Mouse (Mus musculus): ENCODE measurements around the gene Nvl. TPM values are rescaled to one million over a fixed set of nuclear protein-coding genes. Genes with fewer than 3 reads are reported as not detected.

The Nvl gene
- total and polyA plus RNA-seq, 3 experiments: 19.9 to 38.4 (median 27.1) TPM

- Histone ChIP-seq H3K27me3 (replicated peaks) (no peaks in the 10 kb centered on the region), H3K36me3 (replicated peaks in 1 of 2; ENCODE audit: control insufficient read depth in 1 of 2, insufficient read depth in 1 of 2, low read length in 1 of 2) (peaks cover 53 to 82% of the 10 kb centered on the region in 2 experiments), H3K4me1 (ENCODE audit: control insufficient read depth in 1 of 2, insufficient read depth in 2 of 2) (no peaks in the 10 kb centered on the region), H3K9ac (ENCODE audit: insufficient read depth, low read depth) (no peak overlapping the region), H3K4me3 (replicated peaks in 1 of 3; ENCODE audit: low read depth in 2 of 3, low read length in 2 of 3, poor library complexity in 1 of 3) (no peak overlapping the region), H3K27ac (ENCODE audit: insufficient read depth, low read depth) (no peak overlapping the region), H3K9me3 (replicated peaks; ENCODE audit: low read length) (no peaks in the 10 kb centered on the region), H3K79me2 (replicated peaks; ENCODE audit: control insufficient read depth, extremely low read depth, insufficient read depth, poor library complexity, severe bottlenecking) (0 out of 2 replicates have a peak, but pooled peaks cover 2% of the 10 kb centered on the region), H3K4me2 (ENCODE audit: insufficient read depth, low read depth, poor library complexity, severe bottlenecking) (no peak overlapping the region)
- in situ Hi-C loops (cut with MboI; ENCODE audit: low pct_ligation_motif_present, low pct_unique_long_range_greater_than_20kb, low sequenced_read_pairs) (no loop called here), dilution Hi-C loops (cut with MboI; ENCODE audit: extremely low pct_ligation_motif_present, extremely low pct_unique_long_range_greater_than_20kb, low sequenced_read_pairs) (no loop called here)
- DNase-seq (ENCODE audit: extremely low read depth): no peak
- TF ChIP-seq E2F4 (IDR thresholded peaks at IDR 0.05; ENCODE audit: insufficient replicate concordance, low read depth, low read length) (no peak), SMC3 (IDR thresholded peaks at IDR 0.05; ENCODE audit: low read depth, low read length) (no peak), EP300 (IDR thresholded peaks at IDR 0.05; ENCODE audit: low read length) (no peak), CHD1 (IDR thresholded peaks at IDR 0.05; ENCODE audit: low read depth, low read length) (no peak), ZNF384 (IDR thresholded peaks at IDR 0.05; ENCODE audit: low read depth, low read length) (no peak), TCF12 (IDR thresholded peaks at IDR 0.05; ENCODE audit: low read depth, low read length) (no peak), MEF2A (IDR thresholded peaks at IDR 0.05; ENCODE audit: borderline replicate concordance, low read depth, low read length) (no peak), CTCF (conservative IDR thresholded peaks at IDR 0.05 in 1 of 2, IDR thresholded peaks at IDR 0.05 in 1 of 2; ENCODE audit: low read depth in 2 of 2, low read length in 2 of 2) (no peak), ZKSCAN1 (IDR thresholded peaks at IDR 0.05; ENCODE audit: borderline replicate concordance, low read depth, low read length) (no peak), CHD2 (IDR thresholded peaks at IDR 0.05; ENCODE audit: low read length) (no peak)
Observed at GRCm38 (mm10) chr1:181117112-181117511, 26.9 kb downstream of the Nvl start.

GRCm38 (mm10) chr1:181090048-181090447, 54.0 kb downstream of the Nvl start:
- Histone ChIP-seq H3K4me3 (replicated peaks in 1 of 3; ENCODE audit: low read depth in 2 of 3, low read length in 2 of 3, poor library complexity in 1 of 3) (no peak overlapping the region), H3K4me1 (ENCODE audit: control insufficient read depth in 1 of 2, insufficient read depth in 2 of 2) (no peaks in the 10 kb centered on the region), H3K9me3 (replicated peaks; ENCODE audit: low read length) (no peaks in the 10 kb centered on the region), H3K9ac (ENCODE audit: insufficient read depth, low read depth) (no peak overlapping the region), H3K4me2 (ENCODE audit: insufficient read depth, low read depth, poor library complexity, severe bottlenecking) (no peak overlapping the region), H3K27me3 (replicated peaks) (no peaks in the 10 kb centered on the region), H3K79me2 (replicated peaks; ENCODE audit: control insufficient read depth, extremely low read depth, insufficient read depth, poor library complexity, severe bottlenecking) (no peaks in the 10 kb centered on the region), H3K27ac (ENCODE audit: insufficient read depth, low read depth) (no peak overlapping the region), H3K36me3 (replicated peaks in 1 of 2; ENCODE audit: control insufficient read depth in 1 of 2, insufficient read depth in 1 of 2, low read length in 1 of 2) (peaks cover 34 to 45% of the 10 kb centered on the region in 2 experiments)
- DNase-seq (ENCODE audit: extremely low read depth): no peak
- TF ChIP-seq USF2 (conservative IDR thresholded peaks at IDR 0.05; ENCODE audit: low read depth, low read length) (no peak), E2F4 (IDR thresholded peaks at IDR 0.05; ENCODE audit: insufficient replicate concordance, low read depth, low read length) (no peak), POLR2AphosphoS2 (IDR thresholded peaks at IDR 0.05; ENCODE audit: low read depth, low read length) (no peak), TBP (conservative IDR thresholded peaks at IDR 0.05; ENCODE audit: low read depth, low read length) (no peak), KAT2A (IDR thresholded peaks at IDR 0.05; ENCODE audit: insufficient replicate concordance, low read length) (no peak), MAFK (IDR thresholded peaks at IDR 0.05; ENCODE audit: insufficient replicate concordance, low read length) (no peak), IRF4 (IDR thresholded peaks at IDR 0.05; ENCODE audit: low read depth, low read length) (no peak), RAD21 (IDR thresholded peaks at IDR 0.05; ENCODE audit: low read depth, low read length) (no peak), ZMIZ1 (IDR thresholded peaks at IDR 0.05; ENCODE audit: low read depth, low read length) (no peak), NRF1 (IDR thresholded peaks at IDR 0.05; ENCODE audit: low read depth, low read length) (no peak), NELFE (IDR thresholded peaks at IDR 0.05; ENCODE audit: low read depth, low read length) (no peak), SIN3A (IDR thresholded peaks at IDR 0.05; ENCODE audit: low read length) (no peak), CHD1 (IDR thresholded peaks at IDR 0.05; ENCODE audit: low read depth, low read length) (no peak), ZC3H11A (IDR thresholded peaks at IDR 0.05; ENCODE audit: low read depth, low read length) (no peak), RCOR1 (conservative IDR thresholded peaks at IDR 0.05; ENCODE audit: low read depth, low read length) (no peak), GABPA (IDR thresholded peaks at IDR 0.05; ENCODE audit: insufficient replicate concordance, low read depth, low read length) (no peak), EP300 (IDR thresholded peaks at IDR 0.05; ENCODE audit: low read length) (no peak), TCF12 (IDR thresholded peaks at IDR 0.05; ENCODE audit: low read depth, low read length) (no peak), CTCF (conservative IDR thresholded peaks at IDR 0.05 in 1 of 2, IDR thresholded peaks at IDR 0.05 in 1 of 2; ENCODE audit: low read depth in 2 of 2, low read length in 2 of 2) (no peak), ZNF384 (IDR thresholded peaks at IDR 0.05; ENCODE audit: low read depth, low read length) (no peak)
- in situ Hi-C loops (cut with MboI; ENCODE audit: low pct_ligation_motif_present, low pct_unique_long_range_greater_than_20kb, low sequenced_read_pairs): no loop called here
- dilution Hi-C loops (cut with MboI; ENCODE audit: extremely low pct_ligation_motif_present, extremely low pct_unique_long_range_greater_than_20kb, low sequenced_read_pairs): no loop called here
